Mouse (Mus musculus) liver, embryonic 11.5 days (tissue): Measurements from ENCODE around the gene Bricd5. TPM values are rescaled to one million over a fixed set of nuclear protein-coding genes. Genes with fewer than 3 reads are reported as not detected.

Source experiments
- ATAC-seq: fragments of 200-750 bp; cut with Nextera tagmentation; replicated peaks from 2 replicates; pipeline ENCODE4 v1.8.0; 2017; ENCODE audit warnings: moderate number of reproducible peaks, mild to moderate bottlenecking, moderate TSS enrichment, moderate library complexity; ENCODE audit not compliant: low FRiP score
- DNase-seq: peaks from one replicate; pipeline ENCODE4 v3.0.0-alpha.2; 2017; ENCODE audit warnings: low spot score
- H3K27ac ChIP-seq: fragments of 300-500 bp; sonication (generic); 2 replicates; pipeline ENCODE4 v1.5.1; 2014; ENCODE audit warnings: mild to moderate bottlenecking, low read depth, low read length, control low read depth
- H3K27me3 ChIP-seq: fragments of 300-500 bp; sonication (generic); replicated peaks from 2 replicates; pipeline ENCODE4 v1.6.1; 2014; ENCODE audit warnings: low read length, mixed read lengths; ENCODE audit not compliant: control insufficient read depth, insufficient read depth
- H3K36me3 ChIP-seq: fragments of 300-500 bp; sonication (generic); 2 replicates; pipeline ENCODE4 v1.6.1; 2014; ENCODE audit warnings: mild to moderate bottlenecking, low read length, moderate library complexity, mixed read lengths; ENCODE audit not compliant: control insufficient read depth, insufficient read depth
- H3K4me1 ChIP-seq: fragments of 300-500 bp; sonication (generic); replicated peaks from 2 replicates; pipeline ENCODE4 v1.6.1; 2014; ENCODE audit warnings: low read length, mixed read lengths; ENCODE audit not compliant: control insufficient read depth, insufficient read depth
- H3K4me2 ChIP-seq: fragments of 300-500 bp; sonication (generic); 2 replicates; pipeline ENCODE4 v1.6.1; 2014; ENCODE audit warnings: mild to moderate bottlenecking, control low read depth, moderate library complexity
- H3K4me3 ChIP-seq: fragments of 300-500 bp; sonication (generic); 2 replicates; pipeline ENCODE4 v1.5.1; 2014; ENCODE audit warnings: low read depth, low read length, control low read depth
- H3K9ac ChIP-seq: fragments of 300-500 bp; sonication (generic); 2 replicates; pipeline ENCODE4 v1.6.1; 2014; ENCODE audit warnings: low read depth, low read length, control low read depth
- H3K9me3 ChIP-seq: fragments of 300-500 bp; sonication (generic); 2 replicates; pipeline ENCODE4 v1.6.1; 2016; ENCODE audit warnings: low read length, inconsistent platforms, mixed read lengths; ENCODE audit not compliant: control insufficient read depth
- WGBS: fragments of 180-500 bp; shearing (Covaris S2); extraction: QIAGEN DNeasy Blood & Tissue Kit; methylation state at CpG from one replicate; pipeline ENCODE4 v1.1.7; 2014; 5-methylcytosine and 5-hydroxymethylcytosine counted together
- polyA plus RNA-seq: library from polyadenylated mRNA; unstranded; fragments of >200 nt; fragmentation: Nextera tagmentation; extraction: Ambion mirVana; gene quantifications from 2 replicates; pipeline ENCODE4 v1.2.1, GENCODE M21; 2014

The Bricd5 gene
- polyA plus RNA-seq, 1 experiment from 2014 or later: 0.25 TPM

- ATAC-seq: no peak
- DNase-seq: no peak
- peak overlapping the region; percentile 99 for H3K9ac ChIP-seq
- H3K27ac ChIP-seq: peak overlapping the region; percentile 95
- peaks cover 11% of the 10 kb centered on the region; the same call in 1 of the 2 replicates for H3K36me3 ChIP-seq
- peak overlapping the region; percentile 89 for H3K4me3 ChIP-seq
- H3K4me2 ChIP-seq: peak overlapping the region; percentile 98
- no peaks in the 10 kb centered on the region for H3K27me3 ChIP-seq
- WGBS: 15% methylated on average over 7 of the region's 7 CpGs
- H3K4me1 ChIP-seq: peaks cover 16% of the 10 kb centered on the region
- H3K9me3 ChIP-seq: no peaks in the 10 kb centered on the region
Measured at GRCm38 (mm10) chr17:24469336-24469909, 4.3 kb upstream of the Bricd5 start.

DNA sequence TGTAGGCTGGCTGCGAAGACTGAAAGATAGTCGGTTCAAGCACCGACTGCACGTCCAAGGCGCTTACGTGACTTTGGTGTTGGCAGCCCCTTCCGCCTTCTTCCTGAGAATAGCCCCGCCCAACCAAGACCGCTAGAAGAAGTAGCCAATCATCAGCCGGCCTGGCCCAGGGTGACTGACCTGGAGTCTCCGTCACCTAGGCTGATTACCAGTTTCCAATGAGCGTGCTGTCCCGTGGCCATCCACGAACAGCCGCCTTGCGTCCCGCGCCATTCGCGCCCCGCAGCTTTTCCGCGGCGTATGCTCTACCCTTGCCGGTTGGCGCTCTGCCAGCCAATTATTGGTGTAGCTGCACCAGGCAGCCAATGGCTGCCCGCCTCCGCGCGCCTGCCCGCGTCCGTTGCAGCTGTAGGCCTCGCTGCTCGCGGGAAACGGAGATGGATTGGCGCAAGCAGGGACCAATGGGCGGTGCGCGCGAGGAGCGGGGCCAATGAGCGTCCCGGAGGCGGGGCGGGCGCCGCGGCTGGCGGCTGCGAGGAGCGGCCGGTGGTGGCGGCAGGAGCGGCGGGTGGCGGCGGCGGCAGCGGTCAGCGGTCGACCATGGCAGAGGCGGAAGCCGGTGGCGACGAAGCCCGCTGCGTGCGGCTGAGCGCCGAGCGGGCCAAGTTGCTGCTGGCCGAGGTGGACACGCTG lies 3.6 kb upstream of the Bricd5 start, which contains the start of the genes E4f1 and Pgp:
E4f1 (minus strand) TSS at position 404 of the 693 bp plus-strand sequence.
Pgp (plus strand) TSS at position 483 of the 693 bp plus-strand sequence.
- Histone ChIP-seq H3K4me2 (peak within 1 kb of the TSS; percentile 98), H3K4me1 (peaks cover 16% of the 10 kb centered on the region), H3K4me3 (peak within 1 kb of the TSS; percentile 89), H3K9me3 (no peaks in the 10 kb centered on the region), H3K36me3 (peaks cover 13% of the 10 kb centered on the region; the same call in 1 of the 2 replicates), H3K9ac (peak within 1 kb of the TSS; percentile 99), H3K27me3 (no peaks in the 10 kb centered on the region), H3K27ac (peak within 1 kb of the TSS; percentile 95)
- WGBS: under 1% methylated on average over 75 of the region's 75 CpGs
- ATAC-seq (peak; percentile 97), DNase-seq (peak; percentile 98)

DNA sequence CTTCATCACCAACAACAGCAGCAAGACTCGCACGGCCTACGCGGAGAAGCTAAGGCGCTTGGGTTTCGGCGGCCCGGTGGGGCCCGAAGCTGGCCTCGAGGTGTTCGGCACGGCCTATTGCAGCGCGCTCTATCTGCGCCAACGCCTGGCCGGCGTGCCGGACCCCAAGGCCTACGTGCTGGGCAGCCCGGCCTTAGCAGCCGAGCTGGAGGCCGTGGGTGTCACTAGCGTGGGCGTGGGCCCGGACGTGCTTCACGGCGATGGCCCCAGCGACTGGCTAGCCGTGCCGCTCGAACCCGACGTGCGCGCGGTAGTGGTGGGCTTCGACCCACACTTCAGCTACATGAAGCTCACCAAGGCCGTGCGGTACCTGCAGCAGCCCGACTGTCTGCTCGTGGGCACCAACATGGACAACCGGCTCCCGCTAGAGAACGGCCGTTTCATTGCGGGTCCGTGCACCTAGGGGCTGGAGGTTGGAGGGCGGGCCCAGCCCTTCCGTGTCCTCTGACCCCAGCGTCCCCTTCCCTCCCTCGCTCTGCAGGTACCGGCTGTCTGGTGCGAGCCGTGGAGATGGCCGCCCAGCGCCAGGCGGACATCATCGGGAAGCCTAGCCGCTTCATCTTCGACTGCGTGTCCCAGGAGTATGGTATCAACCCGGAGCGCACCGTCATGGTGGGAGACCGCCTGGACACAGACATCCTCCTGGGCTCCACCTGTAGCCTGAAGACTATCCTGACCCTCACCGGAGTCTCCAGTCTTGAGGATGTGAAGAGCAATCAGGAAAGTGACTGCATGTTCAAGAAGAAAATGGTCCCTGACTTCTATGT lies 2.8 kb upstream of the Bricd5 start:
- peak; percentile 64 for DNase-seq
- Histone ChIP-seq H3K27ac (peak overlapping the region; percentile 95), H3K27me3 (no peaks in the 10 kb centered on the region), H3K36me3 (peaks cover 15% of the 10 kb centered on the region; the same call in 1 of the 2 replicates), H3K4me3 (peak overlapping the region; percentile 89), H3K4me2 (peak overlapping the region; percentile 98), H3K9me3 (no peaks in the 10 kb centered on the region), H3K4me1 (peaks cover 16% of the 10 kb centered on the region), H3K9ac (peak overlapping the region; percentile 99)
- under 1% methylated on average over 68 of the region's 68 CpGs for WGBS
- peak; percentile 44 for ATAC-seq

DNA sequence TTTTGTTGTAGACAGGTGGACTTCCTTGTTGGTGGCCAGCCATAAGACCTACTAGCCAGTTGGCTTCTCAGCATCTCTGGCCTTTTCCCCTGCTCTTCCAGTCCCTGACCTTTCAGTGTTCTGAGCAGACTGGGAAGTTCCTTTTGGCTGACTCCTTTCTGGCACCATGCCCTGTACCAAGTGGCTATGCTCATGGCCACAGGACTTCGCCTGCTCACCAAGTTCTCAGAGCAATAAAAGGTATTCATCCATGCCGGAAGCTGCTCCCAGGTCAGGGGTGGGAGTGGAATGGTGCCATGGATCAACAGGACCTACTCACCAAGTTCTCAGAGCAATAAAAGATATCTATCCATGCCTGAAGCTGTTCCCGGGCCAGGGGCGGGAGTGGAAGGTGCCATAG lies 1.2 kb upstream of the Bricd5 start:
- Histone ChIP-seq H3K4me1 (peaks cover 16% of the 10 kb centered on the region), H3K9ac (peak overlapping the region; percentile 99), H3K9me3 (no peaks in the 10 kb centered on the region), H3K4me3 (peak overlapping the region; percentile 89), H3K27ac (peak overlapping the region; percentile 28; the same call in 1 of the 2 replicates), H3K27me3 (no peaks in the 10 kb centered on the region), H3K36me3 (peaks cover 24% of the 10 kb centered on the region), H3K4me2 (peak overlapping the region; percentile 98)
- no peak for ATAC-seq
- 88% methylated on average over 4 of the region's 4 CpGs for WGBS
- no peak for DNase-seq

GRCm38 (mm10) chr17:24474557-24474956 lies 873 bp downstream of the Bricd5 start:
- no peaks in the 10 kb centered on the region for H3K9me3 ChIP-seq
- H3K4me2 ChIP-seq: no peak overlapping the region
- ATAC-seq (no peak), DNase-seq (no peak)
- H3K4me3 ChIP-seq: no peak overlapping the region
- H3K9ac ChIP-seq: no peak overlapping the region
- peaks cover 24% of the 10 kb centered on the region for H3K36me3 ChIP-seq
- WGBS: 78% methylated on average over 5 of the region's 5 CpGs
- H3K4me1 ChIP-seq: peaks cover 26% of the 10 kb centered on the region
- no peak overlapping the region for H3K27ac ChIP-seq
- no peaks in the 10 kb centered on the region for H3K27me3 ChIP-seq

GRCm38 (mm10) chr17:24475586-24475985 lies 1.9 kb downstream of the Bricd5 start:
- Histone ChIP-seq H3K27ac (no peak overlapping the region), H3K9ac (no peak overlapping the region), H3K4me3 (no peak overlapping the region), H3K36me3 (peaks cover 24% of the 10 kb centered on the region), H3K27me3 (no peaks in the 10 kb centered on the region), H3K9me3 (no peaks in the 10 kb centered on the region), H3K4me2 (no peak overlapping the region), H3K4me1 (peaks cover 29% of the 10 kb centered on the region)
- ATAC-seq: no peak
- DNase-seq: no peak
- WGBS: 91% methylated on average over 6 of the region's 6 CpGs

GRCm38 (mm10) chr17:24476022-24476776 lies 2.5 kb downstream of the Bricd5 start:
- peaks cover 24% of the 10 kb centered on the region for H3K36me3 ChIP-seq

More at GRCm38 (mm10) chr17:24476022-24476776, 2.5 kb downstream of the Bricd5 start:
- no peak for ATAC-seq
- Histone ChIP-seq H3K9ac (no peak overlapping the region), H3K27me3 (no peaks in the 10 kb centered on the region), H3K4me3 (no peak overlapping the region), H3K4me1 (peaks cover 29% of the 10 kb centered on the region), H3K9me3 (no peaks in the 10 kb centered on the region), H3K27ac (no peak overlapping the region), H3K4me2 (no peak overlapping the region)
- no peak for DNase-seq
- 90% methylated on average over 10 of the region's 10 CpGs for WGBS
